Mouse (Mus musculus) MEL-GATA-1-ER (cell line): ENCODE data around the gene Ss18l2.

Experiments used
- DNase-seq: peaks from one replicate; pipeline ENCODE4 v3.0.0-alpha.2; 2012; ENCODE audit warnings: low read depth; ENCODE audit errors: extremely low read depth

Ss18l2 gene

DNA sequence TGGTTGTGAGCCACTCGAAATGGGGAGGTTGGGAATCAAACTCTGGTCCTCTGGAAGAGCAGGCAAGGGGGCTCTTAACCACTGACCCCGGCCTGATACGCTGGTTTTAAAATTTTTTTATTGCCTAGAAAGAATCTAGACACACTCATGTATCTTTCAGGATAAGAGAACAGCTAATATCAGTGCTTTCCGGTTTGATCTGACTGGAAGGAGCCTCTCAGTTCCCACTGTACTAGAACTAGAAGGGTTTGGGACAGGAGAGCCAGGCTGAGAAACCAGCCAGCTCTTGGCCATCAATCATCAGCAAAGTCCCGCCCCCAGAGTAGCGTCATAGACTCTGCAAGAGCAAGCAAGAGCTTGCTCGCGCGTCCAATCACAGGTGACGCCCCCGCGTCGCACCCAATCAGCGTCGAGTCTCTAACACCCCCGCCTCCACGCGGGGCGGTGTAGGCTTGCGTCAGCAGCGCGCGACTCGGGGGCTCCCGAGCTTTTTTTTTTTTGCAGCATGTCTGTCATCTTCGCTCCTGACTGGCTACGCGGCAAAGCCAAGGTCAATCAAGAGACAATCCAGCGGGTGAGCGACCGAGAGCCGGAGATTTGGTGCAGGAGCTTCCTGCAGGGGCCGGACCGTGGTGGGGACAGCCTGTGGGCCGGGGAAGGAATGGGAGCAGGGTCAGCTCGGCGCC lies at the start of gene Ss18l2:
TSS of gene Ss18l2 (plus strand) at position 432 of the 686 bp plus-strand sequence.
- peak; percentile 98 for DNase-seq

DNA sequence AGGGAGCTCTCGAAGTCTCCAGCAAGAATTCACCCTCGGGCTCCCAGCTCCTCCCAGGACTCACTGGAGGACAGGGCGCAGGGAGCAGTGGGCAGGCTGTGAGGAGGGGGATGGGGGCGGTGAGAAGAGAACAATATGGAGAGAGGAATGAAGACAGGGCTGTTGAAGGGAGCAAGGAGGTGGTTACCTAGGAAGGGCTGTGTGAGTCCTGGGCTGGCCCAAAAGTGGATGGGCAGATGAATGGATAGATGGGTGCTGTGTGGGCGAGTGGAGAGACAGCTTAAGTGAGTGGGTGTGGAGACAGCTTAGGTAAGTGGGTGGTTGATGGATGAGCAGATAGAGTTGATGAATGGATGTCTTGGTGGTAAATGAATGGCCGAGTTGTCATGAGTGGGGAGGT lies 46.7 kb upstream of the Ss18l2 start:
- DNase-seq = no peak

DNA sequence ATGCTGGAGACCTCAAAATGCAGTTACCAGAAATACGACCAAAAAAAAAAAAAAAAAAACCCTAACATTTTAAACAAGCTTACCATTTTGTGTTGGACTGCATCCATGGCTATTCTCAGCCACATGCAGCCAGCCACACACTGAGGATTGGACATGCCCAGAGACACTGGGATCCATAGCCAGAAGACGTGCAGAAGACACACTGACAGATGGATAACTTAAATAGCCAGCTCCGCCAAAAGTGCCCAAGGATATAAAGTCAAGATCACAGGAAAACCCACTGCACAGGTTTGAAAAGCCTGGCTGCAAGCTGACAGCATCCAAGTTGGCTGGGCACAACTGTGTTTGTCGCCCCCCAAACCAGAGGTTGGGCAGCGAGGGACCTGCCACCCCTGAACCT lies 46.0 kb upstream of the Ss18l2 start:
- DNase-seq = no peak

DNA sequence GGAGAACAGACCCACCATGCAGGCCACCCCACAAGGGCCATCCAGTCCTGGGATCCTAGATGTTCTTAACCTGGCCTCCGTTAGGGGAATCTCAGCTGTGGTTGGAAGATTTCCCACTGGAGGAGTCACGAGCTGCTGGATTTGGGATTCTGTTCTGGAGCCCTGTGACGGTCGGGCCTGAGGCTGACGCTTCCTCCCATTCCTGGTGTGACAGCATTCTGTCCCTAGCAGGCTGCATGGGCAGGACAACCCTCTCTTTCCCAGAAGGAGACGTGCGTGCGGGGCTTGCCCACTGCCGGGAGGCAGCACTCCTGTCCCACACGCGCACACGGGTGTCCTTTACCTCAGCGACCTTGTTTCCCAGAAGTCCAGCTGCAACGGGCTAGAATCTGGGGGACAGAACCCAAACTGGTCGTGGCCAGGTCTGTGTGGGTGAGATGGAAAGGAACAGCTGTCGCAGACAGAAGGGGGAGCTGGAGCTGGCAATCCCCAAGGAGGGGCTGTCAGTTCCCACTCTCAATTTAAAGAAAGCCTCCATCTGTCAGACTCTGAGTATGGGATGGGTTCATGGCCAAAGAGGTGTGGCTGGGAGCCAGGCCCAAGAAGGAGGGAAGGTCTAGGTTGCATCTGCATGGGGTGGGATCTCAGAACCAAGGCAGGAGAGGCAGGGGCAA lies 43.0 kb upstream of the Ss18l2 start:
- no peak for DNase-seq

DNA sequence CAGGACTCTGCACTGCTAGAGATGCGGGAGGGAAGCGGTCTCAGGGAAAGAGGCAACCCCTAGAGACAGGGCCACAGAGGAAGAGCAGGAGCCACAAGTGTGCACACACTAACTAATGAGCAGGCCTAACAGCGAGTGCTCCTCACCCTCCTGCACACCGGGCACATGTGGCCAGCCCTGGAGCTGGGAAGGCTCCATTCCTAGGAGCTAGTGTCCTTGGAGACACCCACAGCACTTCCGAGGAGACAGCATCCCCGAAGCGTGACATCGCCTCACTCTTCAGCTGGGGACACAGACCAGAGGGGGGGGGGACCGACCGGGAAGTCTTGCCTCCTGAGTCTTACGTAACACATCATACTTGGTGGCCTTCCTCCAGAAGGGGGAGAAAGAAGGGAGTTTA lies 42.3 kb upstream of the Ss18l2 start:
- DNase-seq = no peak

DNA sequence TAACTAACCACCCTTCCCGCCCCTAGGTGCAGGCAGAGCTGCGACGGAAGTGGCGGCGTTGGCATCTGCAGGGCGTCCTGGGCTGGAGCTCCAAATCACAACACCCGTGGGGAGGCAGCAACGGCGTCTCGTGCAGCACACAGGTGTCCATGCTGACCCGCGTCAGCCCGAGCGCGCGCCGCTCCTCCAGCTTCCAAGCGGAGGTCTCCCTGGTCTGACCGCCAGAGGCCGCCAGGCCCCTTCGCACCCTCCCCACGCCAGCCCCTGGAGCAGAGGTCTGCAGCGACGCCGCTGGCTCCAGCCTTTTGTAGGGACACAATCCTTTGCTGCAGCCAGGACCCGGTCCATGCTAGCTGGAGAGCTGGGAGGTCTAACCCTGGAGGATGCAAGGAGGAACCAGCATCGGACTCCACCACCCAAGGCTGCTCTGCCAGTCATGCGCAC lies 40.8 kb upstream of the Ss18l2 start:
- no peak for DNase-seq

DNA sequence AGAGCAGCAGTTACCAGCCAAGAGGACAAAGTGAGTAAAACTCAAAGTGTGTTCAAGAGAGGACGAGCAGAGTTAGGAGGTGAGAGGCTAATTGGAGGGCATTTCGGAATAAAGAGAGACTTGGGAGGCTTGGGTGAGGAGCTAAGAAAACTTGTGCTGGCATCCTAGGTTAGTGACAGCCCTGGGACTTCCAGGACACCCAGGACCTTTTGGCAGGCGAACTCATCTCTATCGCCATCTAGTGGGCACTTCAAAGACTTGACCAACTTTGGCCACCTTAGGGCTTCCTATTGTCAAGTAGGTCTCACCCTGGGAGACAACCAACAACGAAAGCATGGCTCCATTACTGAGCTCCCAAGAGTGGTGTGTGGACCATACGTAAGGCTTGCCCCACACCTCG lies 38.8 kb upstream of the Ss18l2 start:
- peak; percentile 40 for DNase-seq

DNA sequence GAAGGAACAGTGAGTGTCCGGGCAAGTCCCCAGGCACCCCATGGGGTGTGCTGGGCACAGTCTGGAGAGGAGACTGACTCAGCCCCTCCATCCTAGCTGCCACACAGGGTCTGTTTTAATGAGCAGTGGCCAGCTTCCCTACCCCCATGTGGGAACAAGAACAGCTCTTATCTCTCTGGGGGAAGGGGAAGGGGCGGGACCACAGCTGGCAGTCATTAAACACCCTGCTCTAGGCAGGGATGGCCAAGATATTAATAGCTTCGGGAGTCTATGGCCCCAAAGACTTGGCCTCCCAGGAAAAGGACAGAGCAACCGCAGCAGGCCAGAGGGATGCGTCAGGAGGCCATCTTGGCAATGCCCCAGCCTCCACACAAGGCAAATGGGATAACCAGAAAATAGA lies 37.8 kb upstream of the Ss18l2 start:
- DNase-seq = peak; percentile 39

DNA sequence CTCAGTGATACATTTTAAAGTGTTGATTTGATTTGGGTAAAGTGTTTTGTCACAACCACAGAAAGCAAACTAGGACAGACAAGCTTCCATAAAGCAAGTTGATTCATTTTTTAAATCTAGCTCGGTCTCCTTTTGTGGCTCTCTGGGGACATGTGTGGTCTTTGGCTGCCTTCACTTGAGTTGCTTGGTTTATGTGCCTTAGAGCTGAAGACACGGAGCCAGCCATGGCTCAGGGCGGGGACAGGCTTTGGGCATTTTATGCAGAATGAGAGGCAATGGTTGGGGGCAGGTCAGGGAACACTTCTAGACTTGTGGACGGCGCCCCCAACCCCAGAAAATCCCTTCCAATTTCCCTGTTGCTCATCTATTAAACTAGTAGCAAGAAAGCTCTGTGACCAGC lies 36.4 kb upstream of the Ss18l2 start:
- no peak for DNase-seq

DNA sequence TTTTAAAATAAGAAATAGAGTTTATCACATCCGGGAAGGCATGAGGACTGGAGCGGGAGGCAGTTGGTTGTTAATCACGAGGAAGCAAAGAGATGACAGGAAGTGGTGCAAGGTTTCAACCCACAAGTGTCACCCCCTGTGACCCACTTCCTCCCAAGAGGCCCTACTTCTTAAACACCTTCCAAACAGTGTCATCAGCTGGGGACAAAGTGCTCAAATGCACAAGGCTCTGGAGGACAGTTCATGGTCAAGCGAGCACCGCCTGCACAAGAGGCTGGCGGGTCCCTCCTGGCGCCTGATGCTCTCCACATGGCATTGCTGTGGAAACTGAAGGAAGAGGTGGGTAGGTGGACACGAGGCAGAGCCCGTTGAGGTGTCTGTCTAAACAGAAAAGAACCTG lies 35.1 kb upstream of the Ss18l2 start:
- DNase-seq = no peak

DNA sequence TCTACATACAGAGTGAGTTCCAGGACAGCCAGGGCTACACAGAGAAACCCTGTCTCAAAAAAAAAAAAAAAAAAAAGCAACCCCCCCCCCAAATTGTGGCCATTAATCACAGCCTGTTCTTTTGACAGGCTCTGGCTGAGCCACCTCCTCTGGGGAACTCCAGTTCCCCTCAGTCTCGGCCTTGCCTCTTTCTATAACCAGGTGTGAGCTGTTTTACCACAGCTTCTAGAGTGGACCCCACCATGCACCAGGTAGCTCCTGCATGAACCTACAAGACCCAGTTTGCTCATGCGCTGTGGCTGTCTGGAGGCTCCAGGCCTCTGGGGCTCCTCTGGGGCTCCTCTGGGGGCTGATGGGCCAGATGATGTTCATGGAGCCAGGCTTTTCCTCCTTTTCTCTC lies 34.6 kb upstream of the Ss18l2 start:
- DNase-seq = no peak

DNA sequence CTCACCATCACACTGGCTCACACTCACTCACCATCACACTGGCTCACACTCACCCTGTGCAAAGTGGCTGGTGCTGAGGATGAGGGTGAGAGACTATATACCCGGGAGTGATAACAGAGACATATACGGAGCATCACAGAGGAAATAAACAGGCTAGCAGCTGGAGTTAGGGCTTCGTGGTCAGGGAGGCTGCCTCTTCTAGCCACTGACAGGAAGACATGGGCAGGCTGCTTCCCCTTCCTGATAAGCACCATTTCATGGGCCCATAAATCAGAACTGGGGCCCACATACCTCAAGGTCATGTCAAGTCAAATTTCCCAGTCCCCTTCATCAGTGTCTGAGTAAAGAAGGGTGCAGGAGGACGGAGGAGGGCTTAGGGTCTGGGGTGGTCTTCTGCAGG lies 33.1 kb upstream of the Ss18l2 start:
- DNase-seq = peak; percentile 20

DNA sequence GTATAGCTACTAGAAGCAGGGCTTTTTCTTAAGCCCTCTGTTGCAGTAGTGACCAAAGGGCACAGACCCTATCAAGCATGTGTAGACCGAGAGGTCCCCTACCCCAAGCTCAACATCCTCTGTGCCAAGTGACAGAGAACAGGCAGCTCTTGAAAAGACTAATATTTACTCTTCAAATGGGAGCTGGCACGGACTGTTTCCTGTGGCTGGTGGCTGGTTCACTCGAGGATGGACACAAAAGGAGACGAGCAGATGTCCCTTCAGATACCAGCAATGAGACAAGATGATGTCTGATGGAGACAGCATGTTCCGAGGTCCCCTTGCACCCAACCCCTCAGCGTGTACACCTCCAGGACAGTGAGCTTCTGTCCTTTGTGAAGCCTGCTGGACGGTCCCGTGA lies 32.7 kb upstream of the Ss18l2 start:
- no peak for DNase-seq

DNA sequence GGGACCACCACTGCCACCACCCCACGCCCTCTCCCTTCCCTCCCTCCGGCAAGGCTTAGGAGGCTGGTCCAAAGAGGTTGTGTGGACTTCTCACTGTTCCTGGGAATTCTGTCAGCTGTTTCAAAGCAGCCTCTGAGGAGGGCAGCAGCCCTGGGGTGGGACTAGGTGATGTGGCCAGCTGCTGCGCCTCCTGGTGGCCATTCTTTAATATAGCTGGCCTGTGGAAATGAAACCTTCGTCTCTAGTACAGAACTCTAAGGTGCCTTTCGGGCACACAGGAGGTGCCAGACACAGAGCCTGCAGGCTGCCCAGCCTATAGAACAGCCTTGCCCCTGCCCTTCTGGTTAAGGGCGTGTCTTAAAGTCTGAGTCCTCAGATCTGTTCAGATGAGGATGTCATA lies 30.6 kb upstream of the Ss18l2 start:
- DNase-seq = no peak

DNA sequence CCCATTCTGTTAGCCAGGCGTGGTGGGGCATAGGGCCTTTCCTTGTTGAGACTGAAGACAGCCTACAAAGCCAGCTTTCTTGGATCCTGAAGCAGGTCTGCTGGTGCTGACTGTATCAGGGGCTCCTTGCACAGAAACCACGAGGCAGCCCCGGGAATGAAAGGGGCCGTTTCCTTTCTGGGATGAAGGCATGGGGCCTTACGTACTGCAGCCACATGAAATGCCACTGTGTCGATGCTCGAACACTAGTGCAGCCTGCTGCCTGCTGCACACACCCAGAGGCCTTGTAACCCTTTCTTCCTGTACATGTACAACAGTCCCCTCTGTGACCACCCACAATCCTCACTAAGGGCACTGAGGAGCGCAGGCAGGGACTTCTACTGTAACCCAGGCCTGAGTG lies 28.9 kb upstream of the Ss18l2 start:
- DNase-seq = no peak

DNA sequence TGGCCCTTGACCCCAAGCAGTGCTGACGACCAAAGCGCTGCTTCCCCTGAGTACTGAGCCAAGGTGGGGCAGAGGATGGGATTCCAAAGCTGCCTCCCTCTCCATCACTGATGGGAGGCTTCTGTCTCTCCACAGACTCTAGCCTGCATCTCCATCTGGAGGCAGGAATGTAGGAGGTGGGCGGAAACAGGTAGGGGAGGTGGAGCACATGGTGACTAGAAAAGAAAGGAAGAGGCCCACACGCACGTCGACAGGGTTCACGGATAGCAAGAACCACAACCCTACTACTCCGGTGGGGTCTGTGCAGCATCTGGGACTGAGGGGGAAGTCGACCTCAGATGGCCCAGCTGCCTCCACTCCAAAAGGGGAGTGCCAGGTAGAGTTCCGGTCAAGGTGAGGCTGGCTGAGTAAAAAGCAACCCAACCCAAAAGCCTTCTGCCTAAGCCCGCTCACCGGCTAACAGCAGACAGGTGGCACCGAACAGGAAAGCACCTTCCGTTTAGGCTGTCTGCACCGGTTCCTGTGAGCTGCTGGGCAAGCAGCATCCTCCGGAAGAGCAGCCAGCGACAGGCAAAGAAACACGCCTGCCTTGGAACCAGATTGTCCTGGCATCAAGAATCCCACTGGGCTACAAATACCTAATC lies 28.0 kb upstream of the Ss18l2 start:
- DNase-seq = no peak

DNA sequence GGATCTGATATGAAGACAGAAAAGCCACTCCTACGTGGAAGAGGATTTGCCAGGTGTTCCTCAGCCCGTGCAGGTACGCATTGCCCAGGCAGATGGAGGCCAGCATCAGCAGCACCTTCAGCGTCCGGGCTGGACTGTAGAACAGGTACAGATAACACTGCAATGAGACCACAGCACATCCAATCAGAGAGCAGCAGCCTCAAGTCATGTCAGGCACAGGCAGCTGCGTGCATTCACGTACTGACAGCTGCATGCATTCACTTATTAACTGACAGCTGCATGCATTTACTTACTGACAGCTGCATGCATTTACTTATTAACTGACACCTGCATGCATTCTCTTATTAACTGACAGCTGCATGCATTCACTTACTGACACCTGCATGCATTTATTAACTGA lies 25.4 kb upstream of the Ss18l2 start:
- no peak for DNase-seq

DNA sequence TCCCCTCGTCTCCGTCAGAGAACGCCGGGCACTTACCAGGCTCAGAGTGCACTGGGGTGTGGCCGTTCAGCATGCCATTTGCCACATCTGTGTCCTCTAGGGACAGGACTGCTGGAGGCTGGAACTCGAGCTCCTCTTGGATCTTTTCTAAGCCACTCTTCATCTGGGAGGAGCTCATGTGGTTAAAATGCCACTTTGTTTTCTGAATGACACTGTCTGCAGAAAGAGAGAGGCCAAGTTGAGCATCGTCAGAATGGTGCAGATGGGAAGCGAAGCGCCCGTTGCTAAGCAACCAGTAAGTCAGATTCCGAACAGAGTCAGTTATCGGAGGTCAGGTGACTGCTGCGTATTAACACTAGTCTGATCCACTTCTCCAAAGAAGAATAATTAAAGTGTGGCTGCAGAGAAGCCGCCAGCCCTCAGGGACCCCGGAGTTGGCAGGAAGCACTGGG lies 19.9 kb upstream of the Ss18l2 start:
- DNase-seq = no peak

DNA sequence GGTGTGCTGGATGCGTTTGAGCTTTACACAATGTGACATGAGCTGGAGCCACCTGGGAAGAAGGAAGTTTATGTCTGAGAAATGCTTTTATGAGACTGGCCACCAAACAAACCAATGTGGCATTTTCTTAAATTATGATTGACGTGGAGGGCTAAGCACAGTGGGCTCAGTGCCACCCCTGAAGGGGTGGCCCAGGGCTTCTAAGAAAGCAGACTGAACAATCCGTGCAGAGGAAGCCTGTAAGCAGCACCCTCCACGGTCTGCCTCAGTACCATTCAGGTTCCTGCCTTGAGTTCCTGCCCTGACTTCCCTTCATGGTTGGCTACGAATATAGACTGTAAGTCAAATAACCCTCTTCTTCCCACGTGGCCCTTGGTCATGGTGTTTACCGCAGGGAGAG lies 19.4 kb upstream of the Ss18l2 start:
- DNase-seq = no peak

DNA sequence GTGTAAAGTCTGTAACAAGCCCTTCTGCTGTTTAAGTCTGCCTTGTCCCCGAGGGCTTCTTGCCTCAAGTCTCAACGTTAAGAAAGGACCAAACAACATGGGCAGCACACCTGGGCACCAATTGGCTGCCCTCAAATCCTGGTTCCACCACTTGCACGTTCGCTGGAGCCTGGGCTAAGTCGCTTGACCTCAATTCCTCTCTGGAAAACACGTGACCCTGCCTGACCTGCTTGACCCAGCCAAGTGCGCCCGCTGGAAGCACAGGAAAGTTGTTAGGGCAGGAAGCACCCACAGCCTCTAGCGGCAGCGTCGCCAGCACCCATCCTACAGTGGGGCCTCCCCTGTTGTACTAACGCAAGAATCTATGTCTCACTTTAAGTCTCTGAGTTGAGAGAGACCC lies 15.4 kb upstream of the Ss18l2 start:
- DNase-seq = no peak

DNA sequence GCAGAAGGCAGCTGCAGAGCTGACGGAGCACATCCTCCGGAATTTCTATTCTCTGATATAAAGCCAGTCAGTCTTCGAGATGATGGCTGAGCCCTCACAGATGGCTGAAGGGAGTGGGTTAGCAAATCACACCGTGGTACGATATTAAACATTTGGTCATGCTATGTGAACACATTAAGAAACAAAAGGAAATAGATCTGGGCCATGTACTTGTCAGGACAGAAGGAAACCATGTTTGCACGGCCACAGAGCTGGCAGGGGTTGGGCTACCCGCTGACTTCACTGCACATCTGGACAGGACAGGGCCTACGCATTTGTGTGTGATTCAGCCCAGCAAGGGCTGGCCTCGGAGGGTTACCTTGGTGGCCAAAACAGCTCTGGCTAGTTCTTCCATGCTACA lies 13.5 kb upstream of the Ss18l2 start:
- DNase-seq = no peak

DNA sequence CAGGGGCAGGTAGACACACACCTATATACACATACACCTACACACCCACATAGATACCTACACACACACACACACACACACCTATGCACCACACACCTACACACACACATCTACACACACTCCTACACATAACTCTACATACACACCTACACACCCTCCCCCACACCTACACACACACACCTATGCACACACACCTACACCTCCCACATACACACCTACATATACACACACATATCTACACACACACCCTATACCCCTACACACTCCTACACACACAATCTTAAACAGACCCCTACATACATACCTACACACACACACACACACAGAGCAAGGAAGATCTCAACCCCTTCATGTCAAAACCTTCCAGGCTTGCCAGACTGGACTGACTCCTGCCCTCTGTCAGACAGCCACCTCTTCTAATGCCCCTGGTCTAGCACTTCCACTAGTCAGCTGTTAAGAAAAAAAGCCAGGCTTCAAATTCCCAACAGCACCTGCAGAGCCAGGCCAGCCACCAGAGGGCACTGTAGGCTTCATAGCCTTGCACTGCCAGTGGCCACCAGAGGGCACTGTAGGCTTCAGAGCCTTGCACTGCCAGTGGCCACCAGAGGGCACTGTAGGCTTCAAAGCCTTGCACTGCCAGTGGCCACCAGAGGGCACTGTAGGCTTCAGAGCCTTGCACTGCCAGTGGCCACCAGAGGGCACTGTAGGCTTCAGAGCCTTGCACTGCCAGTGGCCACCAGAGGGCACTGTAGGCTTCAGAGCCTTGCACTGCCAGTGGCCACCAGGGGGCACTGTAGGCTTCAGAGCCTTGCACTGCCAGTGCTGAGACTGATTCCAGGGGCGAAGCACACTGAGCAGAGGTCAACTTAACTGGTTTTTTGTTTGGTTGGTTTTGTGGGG lies 12.7 kb upstream of the Ss18l2 start:
- peak; percentile 42 for DNase-seq
